Comparison of ENCODE assay signal across 23 mouse cellular contexts in genomic region chr6:4693544-4693943, GRCm38 (mm10). TPM values are rescaled to one million over a fixed set of nuclear protein-coding genes. Genes with fewer than 3 reads are reported as not detected.
DNase-seq lines count a peak whose midpoint lies in the region; ATAC-seq lines count a peak whose summit lies in the region.
"Had no signal": no experiment of that assay in that cellular context is flagged by ENCODE, and none has a peak within 500 bp of the region (broad histone marks: within the 10 kb centered on the region; RNA-seq: fewer than 3 reads in every experiment).

No protein-coding gene starts in this region.

- H3K4me2 ChIP-seq in kidney, embryonic 15.5 days: no peak overlapping the region
- no peak overlapping the region for H3K4me2 ChIP-seq in midbrain, embryonic 11.5 days
- H3K4me2 ChIP-seq in midbrain, embryonic 13.5 days (replicated peaks): no peak overlapping the region
- H3K4me2 ChIP-seq: embryonic facial prominence, embryonic 12.5 days; embryonic facial prominence, embryonic 15.5 days; forebrain, embryonic 12.5 days; heart, embryonic 11.5 days; hindbrain, embryonic 12.5 days; hindbrain, embryonic 15.5 days had no signal

- no peak overlapping the region for H3K4me3 ChIP-seq in kidney, embryonic 15.5 days (replicated peaks)
- no peak overlapping the region for H3K4me3 ChIP-seq in midbrain, embryonic 11.5 days (ENCODE audit: low read depth, low read length)
- no peak overlapping the region for H3K4me3 ChIP-seq in midbrain, embryonic 13.5 days (replicated peaks)
- H3K4me3 ChIP-seq: embryonic facial prominence, embryonic 12.5 days; embryonic facial prominence, embryonic 15.5 days; forebrain, embryonic 12.5 days; hindbrain, embryonic 12.5 days; hindbrain, embryonic 15.5 days had no signal

- no peaks in the 10 kb centered on the region for H3K36me3 ChIP-seq in kidney, embryonic 15.5 days
- H3K36me3 ChIP-seq in midbrain, embryonic 11.5 days (ENCODE audit: control insufficient read depth, insufficient read depth, low read length): no peaks in the 10 kb centered on the region
- H3K36me3 ChIP-seq in midbrain, embryonic 13.5 days: peaks cover 9% of the 10 kb centered on the region
- H3K36me3 ChIP-seq: embryonic facial prominence, embryonic 15.5 days; hindbrain, embryonic 12.5 days had no signal

- 0 out of 2 replicates have a peak, but pooled peaks have one; percentile 18 for ATAC-seq in kidney, embryonic 15.5 days (replicated peaks; ENCODE audit: low FRiP score)
- ATAC-seq in midbrain, embryonic 11.5 days (ENCODE audit: low FRiP score): no peak
- no peak for ATAC-seq in midbrain, embryonic 13.5 days
- ATAC-seq: activated CD4-positive, CD25-positive, alpha-beta regulatory T cell, adult 4 months; forebrain, embryonic 16.5 days had no signal

- no peaks in the 10 kb centered on the region for H3K27me3 ChIP-seq in kidney, embryonic 15.5 days
- H3K27me3 ChIP-seq in midbrain, embryonic 11.5 days (ENCODE audit: control insufficient read depth, insufficient read depth, low read length): no peaks in the 10 kb centered on the region
- no peaks in the 10 kb centered on the region for H3K27me3 ChIP-seq in midbrain, embryonic 13.5 days
- H3K27me3 ChIP-seq: embryonic facial prominence, embryonic 12.5 days; embryonic facial prominence, embryonic 15.5 days; forebrain, embryonic 12.5 days; hindbrain, embryonic 12.5 days; hindbrain, embryonic 15.5 days had no signal

- H3K9me3 ChIP-seq in kidney, embryonic 15.5 days (replicated peaks): no peaks in the 10 kb centered on the region
- H3K9me3 ChIP-seq in midbrain, embryonic 11.5 days (ENCODE audit: control insufficient read depth, low read length): no peaks in the 10 kb centered on the region
- no peaks in the 10 kb centered on the region for H3K9me3 ChIP-seq in midbrain, embryonic 13.5 days
- H3K9me3 ChIP-seq: embryonic facial prominence, embryonic 15.5 days; forebrain, embryonic 12.5 days; hindbrain, embryonic 12.5 days; hindbrain, embryonic 15.5 days had no signal

- H3K9ac ChIP-seq in kidney, embryonic 15.5 days: no peak overlapping the region
- H3K9ac ChIP-seq in midbrain, embryonic 11.5 days (ENCODE audit: low read length): no peak overlapping the region
- no peak overlapping the region for H3K9ac ChIP-seq in midbrain, embryonic 13.5 days (replicated peaks)
- H3K9ac ChIP-seq: embryonic facial prominence, embryonic 12.5 days; embryonic facial prominence, embryonic 15.5 days; forebrain, embryonic 12.5 days; hindbrain, embryonic 12.5 days; hindbrain, embryonic 15.5 days had no signal

- no peak overlapping the region for H3K27ac ChIP-seq in kidney, embryonic 15.5 days
- no peak overlapping the region for H3K27ac ChIP-seq in midbrain, embryonic 11.5 days (ENCODE audit: low read depth, low read length)
- no peak overlapping the region for H3K27ac ChIP-seq in midbrain, embryonic 13.5 days
- H3K27ac ChIP-seq: embryonic facial prominence, embryonic 12.5 days; embryonic facial prominence, embryonic 15.5 days; forebrain, embryonic 12.5 days; hindbrain, embryonic 12.5 days; hindbrain, embryonic 15.5 days had no signal

- peak; percentile 62 for DNase-seq in embryo, embryonic 10 days (ENCODE audit: low spot score)
- no peak for DNase-seq in embryo, embryonic 11 days
- no peak for DNase-seq in kidney, postnatal 25 days
- DNase-seq in midbrain, embryonic 11.5 days (ENCODE audit: low spot score, missing footprints): peak; percentile 77
- DNase-seq: adrenal gland, adult 8-10 months; adrenal gland, postnatal 25 days; cerebellum, adult 11-12 months; cerebellum, adult 8-10 months; cerebellum, postnatal 10 days; cerebellum, postnatal 36 days; gastrocnemius, postnatal 10 days; gastrocnemius, postnatal 36 days; heart, adult 11 months had no signal

- WGBS in kidney, embryonic 15.5 days: 61% methylated on average over 10 of the region's 10 CpGs
- WGBS in midbrain, embryonic 11.5 days: 51% methylated on average over 10 of the region's 10 CpGs
- whole genome bisulfite sequencing in midbrain, embryonic 13.5 days: 48% methylated on average over 10 of the region's 10 CpGs

- no peaks in the 10 kb centered on the region for H3K4me1 ChIP-seq in kidney, embryonic 15.5 days
- no peaks in the 10 kb centered on the region for H3K4me1 ChIP-seq in midbrain, embryonic 11.5 days (ENCODE audit: control insufficient read depth, insufficient read depth, low read length)
- 0 out of 2 replicates have a peak, but pooled peaks cover 6% of the 10 kb centered on the region for H3K4me1 ChIP-seq in midbrain, embryonic 13.5 days (replicated peaks)
- H3K4me1 ChIP-seq: embryonic facial prominence, embryonic 12.5 days; embryonic facial prominence, embryonic 15.5 days; forebrain, embryonic 12.5 days; hindbrain, embryonic 12.5 days; hindbrain, embryonic 15.5 days had no signal

RNA-seq across cellular contexts. Expression of gene Sgce, which starts 53.5 kb away (rescaled TPM):
- 46.8 and 48.7 TPM in 2 replicates for polyA plus RNA-seq in kidney, embryonic 15.5 days (2015; fragmentation: Nextera tagmentation; extraction: Ambion mirVana)
- polyA plus RNA-seq in midbrain, embryonic 11.5 days (2014; fragmentation: Nextera tagmentation; extraction: Ambion mirVana): 62.5 and 71.3 TPM in 2 replicates
- polyA plus RNA-seq in midbrain, embryonic 13.5 days (2015; fragmentation: Nextera tagmentation; extraction: Ambion mirVana): 61.6 and 68.2 TPM in 2 replicates

RNA-seq across cellular contexts. Expression of gene Peg10, which starts 53.6 kb away (rescaled TPM):
- 4.1 and 4.4 TPM in 2 replicates for polyA plus RNA-seq in kidney, embryonic 15.5 days (2015; fragmentation: Nextera tagmentation; extraction: Ambion mirVana)
- 11.2 and 11.9 TPM in 2 replicates for polyA plus RNA-seq in midbrain, embryonic 11.5 days (2014; fragmentation: Nextera tagmentation; extraction: Ambion mirVana)
- polyA plus RNA-seq in midbrain, embryonic 13.5 days (2015; fragmentation: Nextera tagmentation; extraction: Ambion mirVana): 7.3 and 10.0 TPM in 2 replicates

Comparison
In these comparisons a context has a peak if more than half of its experiments do, and no peak if none do; other contexts are left out.
1. DNase-seq: peak in embryo, embryonic 10 days (single experiment) and midbrain, embryonic 11.5 days (single experiment); none in embryo, embryonic 11 days (single experiment) and kidney, postnatal 25 days (0 of 2).